Mouse (Mus musculus) heart, adult 8-10 months (tissue): ENCODE data around the gene Hist1h1c. TPM values are rescaled to one million over a fixed set of nuclear protein-coding genes. Genes with fewer than 3 reads are reported as not detected.
"Not testable (repeated sequence)": the region's sequence is repeated elsewhere in the genome, so short reads cannot be mapped to it uniquely, and the experiment has no call there.

ENCODE experiments used
- DNase-seq: peaks from one replicate; pipeline ENCODE4 v3.0.0; 2022; ENCODE audit warnings: low spot score
- total RNA-seq, 4 experiments: library from RNA; stranded (reverse); gene quantifications; 2 replicates each; pipeline ENCODE4 v1.2.4; 2022

The Hist1h1c gene
- total RNA-seq, result 100 to 1,000 TPM; 145 to 209 (median 187) TPM

DNA sequence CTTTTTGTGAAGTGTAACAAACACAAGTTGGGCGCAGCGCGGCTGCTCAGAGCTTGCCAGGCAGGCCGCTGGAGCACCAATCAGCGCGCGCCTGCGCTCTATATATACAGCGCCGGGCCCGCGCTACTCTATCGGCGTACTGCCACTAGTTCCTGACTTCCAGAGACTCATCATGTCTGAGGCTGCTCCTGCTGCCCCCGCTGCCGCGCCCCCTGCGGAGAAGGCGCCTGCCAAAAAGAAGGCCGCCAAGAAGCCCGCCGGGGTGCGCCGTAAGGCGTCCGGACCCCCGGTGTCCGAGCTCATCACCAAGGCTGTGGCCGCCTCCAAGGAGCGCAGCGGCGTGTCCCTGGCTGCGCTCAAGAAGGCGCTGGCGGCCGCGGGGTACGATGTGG, at the start of gene Hist1h1c:
TSS of gene Hist1h1c (plus strand) at position 132 of the 392 bp plus-strand sequence.
- peak; percentile 89 for DNase-seq

GRCm38 (mm10) chr13:23688956-23689355, 49.7 kb upstream of the Hist1h1c start:
- no peak for DNase-seq

- DNase-seq, result no peak
These were observed 49.1 kb upstream of the Hist1h1c start for GRCm38 (mm10) chr13:23689459-23689858.

DNA sequence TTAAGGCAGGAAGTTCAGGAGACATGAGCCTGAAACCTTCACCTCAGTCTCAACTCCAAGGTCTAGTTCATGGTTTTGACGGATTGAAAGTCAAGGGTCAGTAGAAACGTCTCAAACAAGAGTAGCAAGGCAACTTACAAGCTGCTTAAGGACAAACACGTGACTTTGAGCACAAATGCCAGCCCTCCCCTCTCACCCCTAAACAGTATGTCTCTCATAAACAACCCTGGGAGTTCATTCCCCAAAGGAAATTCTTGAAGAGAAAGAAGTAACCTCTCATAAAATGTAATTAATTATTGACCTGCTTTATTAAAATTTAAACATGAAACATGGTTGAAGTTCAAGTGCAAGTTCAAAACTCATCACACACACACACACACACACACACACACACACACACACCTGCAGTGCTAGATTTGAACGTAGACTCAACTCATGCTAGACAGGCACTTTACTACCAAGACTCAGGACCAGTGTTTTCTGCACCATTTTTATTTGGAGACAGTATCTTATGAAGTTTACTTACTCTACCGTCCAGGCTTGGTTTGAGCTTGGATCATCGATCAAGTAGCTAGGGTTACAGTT, 44.7 kb upstream of the Hist1h1c start:
- no peak for DNase-seq

DNA sequence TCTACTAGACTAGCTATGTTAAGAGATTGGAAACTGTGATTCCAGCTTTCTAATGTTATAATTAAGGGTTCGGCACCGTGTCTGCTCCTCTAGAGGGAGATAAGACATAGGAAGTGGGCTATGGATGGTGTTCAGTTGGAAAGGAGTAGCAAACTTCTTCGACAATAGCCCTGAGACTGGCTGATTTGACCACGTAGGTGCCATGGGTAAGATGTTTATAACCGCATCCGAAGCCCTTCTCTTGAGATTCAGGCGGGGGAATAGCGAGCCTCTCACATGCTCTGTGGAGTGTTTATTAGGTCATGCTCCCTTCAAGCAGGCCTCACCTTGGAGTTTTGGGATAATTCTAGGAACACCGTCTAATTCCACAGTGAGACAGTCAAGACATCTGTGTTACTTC, 43.7 kb upstream of the Hist1h1c start:
- DNase-seq, result no peak

DNA sequence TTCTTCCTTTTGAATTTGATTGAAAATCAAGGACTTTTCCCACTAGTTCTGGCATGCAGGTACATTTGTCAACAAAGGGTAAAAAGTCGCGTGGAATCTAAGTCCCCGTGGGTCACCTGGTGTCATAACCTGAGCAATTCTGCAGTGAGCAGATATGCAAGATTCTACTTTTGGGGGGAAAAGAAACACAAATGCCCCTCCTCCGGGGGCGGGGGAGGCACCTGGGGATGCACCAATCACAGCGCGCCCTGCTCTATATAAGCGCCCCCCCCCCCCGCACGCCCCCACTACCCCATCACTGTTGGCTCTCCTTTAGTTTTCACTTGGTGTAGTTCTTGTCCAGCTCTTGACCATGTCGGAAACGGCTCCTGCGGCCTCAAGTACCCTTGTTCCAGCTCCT, 43.1 kb upstream of the Hist1h1c start, which contains the start of gene Hist1h1t:
TSS of gene Hist1h1t (plus strand) at position 301 of the 400 bp plus-strand sequence.
- no peak for DNase-seq

DNA sequence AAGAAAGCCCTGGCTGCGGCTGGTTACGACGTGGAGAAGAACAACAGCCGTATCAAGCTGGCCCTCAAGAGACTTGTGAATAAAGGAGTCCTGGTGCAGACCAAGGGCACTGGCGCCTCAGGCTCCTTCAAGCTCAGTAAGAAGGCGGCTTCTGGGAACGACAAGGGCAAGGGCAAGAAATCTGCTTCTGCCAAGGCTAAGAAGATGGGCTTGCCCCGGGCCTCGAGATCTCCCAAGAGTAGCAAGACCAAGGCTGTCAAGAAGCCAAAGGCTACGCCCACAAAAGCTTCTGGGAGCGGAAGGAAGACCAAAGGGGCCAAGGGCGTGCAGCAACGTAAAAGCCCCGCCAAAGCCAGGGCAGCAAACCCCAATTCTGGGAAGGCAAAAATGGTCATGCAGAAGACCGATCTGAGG, 42.5 kb upstream of the Hist1h1c start:
- no peak for DNase-seq

DNA sequence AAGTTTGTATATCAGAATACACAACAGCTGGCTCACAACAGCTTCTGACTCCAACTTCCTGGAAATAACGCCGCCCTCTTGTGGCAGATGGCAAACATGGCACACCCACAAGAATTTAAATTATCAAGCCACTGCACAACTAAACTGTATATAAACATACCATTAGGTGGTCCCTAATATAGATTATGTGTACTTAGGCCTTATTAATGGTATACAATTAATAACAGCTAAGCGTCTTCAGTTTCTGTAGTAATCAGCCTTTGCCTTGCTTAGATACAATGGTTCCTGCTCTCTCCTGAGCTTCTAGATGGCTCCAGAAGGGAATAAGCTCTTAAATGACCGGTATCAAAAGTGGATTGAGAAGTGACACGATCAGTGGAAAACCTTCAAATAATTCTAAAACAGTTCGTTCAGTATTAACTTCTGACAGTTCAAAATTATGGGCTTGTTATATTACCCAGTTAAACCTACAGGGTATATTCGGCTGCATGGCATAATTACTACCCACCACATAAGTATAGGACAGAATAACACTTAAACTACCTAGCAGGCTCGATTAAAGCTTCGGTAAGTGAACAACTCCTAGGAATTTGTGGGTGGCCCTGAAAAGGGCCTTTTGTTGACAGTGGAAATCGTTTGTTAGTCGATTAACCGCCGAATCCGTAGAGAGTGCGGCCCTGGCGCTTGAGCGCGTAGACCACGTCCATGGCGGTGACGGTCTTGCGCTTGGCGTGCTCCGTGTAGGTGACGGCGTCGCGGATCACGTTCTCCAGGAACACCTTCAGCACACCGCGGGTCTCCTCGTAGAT, 40.9 kb upstream of the Hist1h1c start:
- DNase-seq, result peak; percentile 51

GRCm38 (mm10) chr13:23698300-23698693, 40.3 kb upstream of the Hist1h1c start, which contains the start of gene Hist1h4c:
Gene Hist1h4c (minus strand): TSS chr13:23698454.
- peak; percentile 100 for DNase-seq

- DNase-seq, result no peak
These were observed 39.6 kb upstream of the Hist1h1c start for GRCm38 (mm10) chr13:23698996-23699395.

GRCm38 (mm10) chr13:23699767-23700166, 38.8 kb upstream of the Hist1h1c start:
- no peak for DNase-seq

DNA sequence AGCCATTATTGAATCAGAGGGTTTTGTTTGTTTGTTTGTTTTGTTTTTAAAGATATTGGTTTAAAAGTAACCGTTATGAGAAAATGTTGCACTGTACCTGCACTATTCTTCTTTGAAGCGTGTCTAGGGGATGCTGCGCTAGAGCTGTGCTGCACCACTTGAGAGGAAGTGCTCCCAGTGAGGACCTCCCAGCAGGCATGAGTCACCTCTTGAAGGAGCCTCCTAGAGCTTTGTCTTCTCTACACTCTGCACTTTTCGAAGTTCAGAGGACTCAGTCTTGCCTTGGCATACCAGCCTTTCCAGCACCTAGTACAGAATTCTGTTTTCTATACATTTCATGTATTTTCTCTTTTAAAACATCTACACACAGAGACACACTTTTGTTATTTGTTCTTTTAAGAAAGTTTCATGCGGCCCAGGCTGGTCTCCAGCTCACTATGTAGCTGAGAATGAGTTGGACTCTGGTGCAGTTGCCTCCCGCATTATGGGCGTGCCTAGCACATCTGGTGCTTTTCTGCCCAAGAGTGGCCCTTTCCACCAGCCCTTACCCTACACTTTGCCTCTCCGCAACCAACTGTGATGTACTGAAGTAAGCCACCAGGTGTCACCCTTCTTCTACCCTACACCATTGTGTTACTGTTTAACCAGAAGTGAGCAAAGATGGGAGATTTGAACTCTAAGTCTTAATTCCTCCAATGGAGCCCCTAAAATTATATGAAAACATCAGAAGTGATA, 37.7 kb upstream of the Hist1h1c start:
- DNase-seq, result peak; percentile 88

- no peak for DNase-seq
These were observed 36.4 kb upstream of the Hist1h1c start for GRCm38 (mm10) chr13:23702220-23702619.

DNA sequence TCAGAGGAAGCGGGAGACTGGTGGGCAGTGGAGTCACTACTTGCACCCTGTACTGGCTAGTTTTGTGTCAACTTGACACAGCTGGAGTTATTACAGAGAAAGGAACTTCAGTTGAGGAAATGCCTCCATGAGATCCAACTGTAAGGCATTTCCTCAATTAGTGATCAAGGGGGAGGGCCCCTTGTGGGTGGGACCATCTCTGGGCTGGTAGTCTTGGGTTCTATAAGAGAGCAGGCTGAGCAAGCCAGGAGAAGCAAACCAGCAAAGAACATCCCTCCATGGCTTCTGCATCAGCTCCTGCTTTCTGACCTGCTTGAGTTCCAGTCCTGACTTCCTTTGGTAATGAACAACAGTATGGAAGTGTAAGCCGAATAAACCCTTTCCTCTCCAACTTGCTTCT, 35.8 kb upstream of the Hist1h1c start:
- DNase-seq, result not testable (repeated sequence)

GRCm38 (mm10) chr13:23705751-23706356, 32.8 kb upstream of the Hist1h1c start:
- DNase-seq, result no peak

GRCm38 (mm10) chr13:23706771-23707170, 31.8 kb upstream of the Hist1h1c start:
- no peak for DNase-seq

DNA sequence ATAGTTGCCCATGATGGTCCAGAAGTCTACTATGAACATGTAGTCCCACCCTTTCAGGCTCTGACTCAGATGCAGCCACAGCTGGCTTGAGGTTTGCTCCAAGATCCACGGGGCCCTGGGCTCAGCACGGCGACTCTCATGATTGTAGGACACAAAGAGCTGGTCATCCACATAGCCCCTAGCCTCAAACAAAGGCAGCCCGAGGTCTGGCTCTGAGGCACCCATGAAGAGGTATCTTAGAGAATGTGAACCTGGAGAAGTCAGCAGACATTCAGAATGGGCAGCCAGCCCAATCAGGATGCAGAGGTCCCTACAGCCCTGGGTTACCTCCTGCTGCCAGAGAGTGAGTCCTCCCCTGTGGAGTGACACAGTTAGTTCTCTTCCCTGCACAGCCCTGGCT, 30.6 kb upstream of the Hist1h1c start:
- DNase-seq, result no peak

DNA sequence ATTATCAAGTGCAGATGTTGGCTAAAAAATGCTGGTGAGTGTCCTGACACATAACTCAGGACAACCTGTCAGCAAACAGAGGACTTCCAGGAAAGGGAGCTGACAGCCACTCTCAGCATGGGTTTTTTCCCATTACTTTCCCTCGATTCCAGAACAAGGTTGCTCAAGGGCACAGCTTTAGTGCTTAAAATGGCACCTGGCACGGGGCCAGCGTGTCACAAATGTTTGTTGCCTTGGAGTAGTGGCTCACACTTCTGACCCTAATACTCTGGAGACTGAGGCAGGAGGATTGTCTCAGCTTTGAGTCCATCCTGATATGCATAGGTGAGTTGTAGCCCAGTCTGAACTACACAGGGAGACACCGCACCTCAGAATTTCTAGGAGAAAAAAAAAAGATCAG, 30.0 kb upstream of the Hist1h1c start:
- DNase-seq, result no peak

DNA sequence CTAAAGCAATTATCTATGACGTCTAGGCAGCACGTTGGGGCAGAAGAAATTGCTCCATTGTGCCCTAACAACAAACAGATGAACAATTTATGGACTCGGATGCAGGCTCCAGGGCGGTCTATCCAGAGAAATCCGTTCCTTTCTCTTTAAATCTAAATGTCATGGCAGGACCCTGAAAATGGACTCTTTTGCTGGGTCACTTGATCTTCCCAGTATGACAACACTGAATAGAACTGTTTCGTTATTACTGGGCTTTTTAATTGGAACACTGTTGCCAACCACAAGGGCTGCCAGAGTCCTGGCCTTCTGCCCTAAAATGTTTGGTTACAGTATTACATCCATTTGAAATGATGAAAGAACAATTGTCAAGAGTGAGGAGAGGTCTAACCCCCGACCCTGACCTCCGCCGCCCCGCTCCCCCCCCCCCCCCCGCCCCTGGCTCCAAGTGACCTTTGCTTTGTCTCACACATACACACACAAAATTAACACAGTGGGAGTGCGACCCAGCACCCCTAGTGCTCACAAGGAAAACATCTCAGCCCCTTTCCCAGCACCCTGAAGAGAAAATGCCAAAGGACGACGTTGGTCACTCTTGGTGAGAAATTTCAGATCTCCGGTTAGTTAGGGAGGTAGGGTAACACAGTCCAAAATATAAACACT, 28.8 kb upstream of the Hist1h1c start:
- DNase-seq, result no peak

- DNase-seq, result peak; percentile 56
These were observed 28.1 kb upstream of the Hist1h1c start, which contains the start of gene Hfe for GRCm38 (mm10) chr13:23710374-23711089. Gene Hfe (minus strand): TSS chr13:23710854.
